Mouse (Mus musculus): ENCODE measurements around the gene Bahcc1.

Bahcc1 gene

GRCm38 (mm10) chr11:120303119-120303518 lies 70.4 kb downstream of the Bahcc1 start:
- no peak for DNase-seq

DNA sequence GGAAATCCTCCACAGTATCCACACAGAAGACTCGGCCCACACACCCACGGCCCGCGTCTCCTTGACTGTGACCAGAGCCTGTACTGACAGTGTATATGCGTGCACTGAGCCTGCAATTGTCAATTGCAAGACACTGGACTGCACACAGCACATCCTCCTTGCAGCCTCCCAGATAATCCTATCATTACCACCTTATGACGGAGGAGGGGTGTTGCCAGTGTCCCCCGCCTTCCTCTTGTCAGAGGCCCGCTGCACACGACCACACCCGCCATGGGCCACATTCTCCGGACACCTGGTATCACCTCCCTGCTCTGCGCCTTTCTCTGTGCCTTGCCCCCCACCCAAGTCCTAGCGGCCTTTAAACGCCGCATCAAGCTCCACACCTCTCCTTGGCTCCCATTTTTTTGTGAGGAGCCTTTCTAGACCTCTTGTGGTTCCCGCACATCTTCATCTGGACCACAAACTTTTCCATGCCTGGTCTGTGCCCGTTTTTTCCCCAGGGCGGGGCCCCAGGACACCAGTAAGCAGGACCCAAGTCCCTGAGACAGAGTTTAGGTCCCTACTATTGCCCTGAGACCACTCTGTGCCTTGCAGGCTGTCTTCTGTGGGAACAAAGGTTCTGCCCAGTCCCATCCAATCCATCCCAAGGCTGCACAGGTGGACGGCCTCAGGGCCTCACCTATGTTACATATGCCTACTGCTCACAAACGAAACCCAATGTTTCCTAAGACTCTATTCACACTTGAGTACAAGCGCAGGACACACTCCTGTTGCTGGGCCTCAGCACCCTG lies 71.0 kb downstream of the Bahcc1 start:
- no peak for DNase-seq

- DNase-seq: no peak
These were observed 71.6 kb downstream of the Bahcc1 start for GRCm38 (mm10) chr11:120304350-120304694.

GRCm38 (mm10) chr11:120304886-120305534 lies 72.3 kb downstream of the Bahcc1 start:
- peak; percentile 92 for DNase-seq

- peak; percentile 38 for DNase-seq
These were observed 73.0 kb downstream of the Bahcc1 start for GRCm38 (mm10) chr11:120305535-120306365.

DNA sequence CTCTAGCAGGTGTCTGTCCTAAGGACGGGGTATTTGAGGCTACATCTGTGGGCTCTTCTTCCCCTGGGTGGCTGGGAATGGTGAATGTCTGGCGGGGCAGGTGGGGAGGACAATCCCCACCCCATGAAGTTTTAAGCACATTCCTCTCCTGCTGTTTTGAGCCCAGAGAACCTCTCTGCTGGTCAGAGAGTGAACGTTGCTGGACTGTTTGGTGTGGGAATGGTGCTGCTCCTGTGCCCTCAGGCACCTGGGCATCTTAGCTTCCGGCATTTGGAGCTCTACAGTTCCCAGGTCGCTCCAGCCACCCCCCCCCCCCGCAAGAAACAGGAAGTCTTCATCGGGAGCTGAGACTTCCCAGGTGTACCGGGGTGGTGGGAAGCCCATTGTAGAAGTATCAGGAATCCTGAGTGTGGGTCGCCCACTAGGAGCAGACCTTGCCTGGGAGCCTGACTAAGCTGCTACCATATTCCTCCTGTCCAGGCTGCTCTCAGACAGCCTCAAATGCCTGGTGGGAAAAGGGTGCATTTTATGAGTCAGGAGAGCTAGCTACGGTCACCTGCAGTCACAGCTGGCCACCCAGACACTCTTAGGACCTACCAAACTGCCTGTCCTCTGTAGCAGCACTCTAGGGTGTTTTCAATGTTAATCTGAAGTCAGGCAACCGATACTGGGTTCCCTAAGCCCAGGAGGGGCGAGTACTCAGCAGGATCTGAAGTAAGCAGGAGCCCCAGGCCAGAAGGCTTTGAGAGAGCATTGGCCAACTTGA lies 73.8 kb downstream of the Bahcc1 start:
- no peak for DNase-seq

- DNase-seq: peak; percentile 15
These were observed 74.3 kb downstream of the Bahcc1 start for GRCm38 (mm10) chr11:120307132-120307413.

DNA sequence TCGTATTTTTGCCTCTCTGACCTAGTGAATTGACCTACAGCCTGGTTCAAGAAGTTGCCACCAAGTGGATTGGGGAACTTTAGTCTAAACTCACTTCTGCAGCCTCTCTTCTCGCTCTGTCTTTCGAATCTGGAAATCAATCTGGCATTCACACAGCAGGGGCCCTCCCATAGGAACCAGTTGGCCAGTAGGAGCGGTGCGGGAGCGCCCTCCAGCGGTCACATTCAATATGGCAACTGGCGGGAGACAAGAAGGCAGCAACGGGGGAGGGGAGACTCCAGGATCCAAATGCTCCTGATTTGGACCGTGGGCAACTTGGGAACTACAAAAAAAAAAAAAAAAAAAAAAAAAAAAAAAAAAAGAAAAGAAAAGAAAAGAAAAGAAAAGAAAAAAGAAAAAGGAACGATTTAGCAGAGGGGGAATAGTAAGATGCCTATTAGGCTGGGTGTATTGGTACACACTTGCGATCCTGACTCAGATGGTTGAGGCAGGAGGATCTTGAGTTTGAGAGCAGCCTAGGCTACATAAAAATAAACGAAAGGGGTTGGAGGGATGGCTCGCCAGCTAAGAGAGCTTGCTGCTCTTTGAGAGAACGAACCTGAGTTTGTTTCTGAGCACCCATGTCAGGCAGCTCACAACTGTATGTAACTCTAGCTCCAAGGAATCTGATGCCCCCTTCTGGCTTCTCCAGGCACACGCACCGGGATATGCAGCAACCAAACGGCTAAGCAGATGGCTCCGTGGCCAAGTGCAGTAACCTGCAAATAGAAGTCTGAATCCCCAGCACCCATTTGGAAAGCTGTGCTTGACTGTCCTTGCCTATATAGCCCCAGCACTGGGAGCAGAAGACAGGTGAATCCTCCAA lies 75.1 kb downstream of the Bahcc1 start:
- peak; percentile 95 for DNase-seq

GRCm38 (mm10) chr11:120308441-120309320 lies 75.9 kb downstream of the Bahcc1 start:
- DNase-seq: no peak

DNA sequence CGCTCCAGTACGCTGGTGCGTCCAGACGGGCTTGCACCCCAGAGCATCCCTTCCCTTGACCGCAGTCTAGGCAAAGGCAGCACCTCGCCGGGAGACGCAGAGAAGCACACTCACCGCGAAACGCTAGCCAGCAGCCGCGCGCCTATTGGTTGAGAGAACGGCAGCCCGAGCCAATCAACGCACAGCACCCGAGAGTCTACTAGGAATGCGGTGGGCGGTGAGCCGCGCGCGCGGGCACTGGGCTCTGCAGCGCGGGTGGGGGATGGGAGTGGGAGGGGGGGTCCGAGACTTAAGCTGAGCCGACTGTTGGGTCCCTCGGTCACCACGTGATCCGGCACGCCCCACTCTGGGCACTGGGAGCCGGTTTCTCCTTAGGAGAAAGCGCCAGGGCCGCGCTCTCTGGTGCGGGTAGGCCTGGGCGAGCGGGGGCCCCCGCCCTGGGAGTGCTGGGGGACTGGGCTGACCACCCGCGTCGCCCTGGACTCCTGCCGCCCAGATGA lies 78.1 kb downstream of the Bahcc1 start:
- peak; percentile 91 for DNase-seq

- peak; percentile 35 for DNase-seq
These were observed 78.8 kb downstream of the Bahcc1 start for GRCm38 (mm10) chr11:120311561-120311960.

DNA sequence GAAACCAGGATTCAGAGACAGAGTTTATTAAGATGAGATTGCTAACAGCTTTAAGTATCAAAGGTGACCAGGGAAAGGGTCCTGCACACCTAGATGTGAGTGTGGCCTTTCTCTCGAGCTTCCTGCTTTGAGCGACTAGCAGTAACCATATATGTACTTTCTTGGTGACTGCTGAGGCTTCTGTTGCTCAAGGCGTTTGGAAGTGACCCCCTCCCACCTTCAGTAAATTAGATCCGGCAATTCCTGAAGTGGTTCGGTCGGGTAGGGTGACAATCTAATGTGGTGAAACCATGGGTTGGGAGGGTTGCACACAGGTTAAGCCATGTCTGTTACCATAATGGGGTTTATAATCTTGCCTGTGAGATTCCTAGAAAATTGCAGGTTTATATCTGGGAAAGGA lies 79.3 kb downstream of the Bahcc1 start:
- no peak for DNase-seq

DNA sequence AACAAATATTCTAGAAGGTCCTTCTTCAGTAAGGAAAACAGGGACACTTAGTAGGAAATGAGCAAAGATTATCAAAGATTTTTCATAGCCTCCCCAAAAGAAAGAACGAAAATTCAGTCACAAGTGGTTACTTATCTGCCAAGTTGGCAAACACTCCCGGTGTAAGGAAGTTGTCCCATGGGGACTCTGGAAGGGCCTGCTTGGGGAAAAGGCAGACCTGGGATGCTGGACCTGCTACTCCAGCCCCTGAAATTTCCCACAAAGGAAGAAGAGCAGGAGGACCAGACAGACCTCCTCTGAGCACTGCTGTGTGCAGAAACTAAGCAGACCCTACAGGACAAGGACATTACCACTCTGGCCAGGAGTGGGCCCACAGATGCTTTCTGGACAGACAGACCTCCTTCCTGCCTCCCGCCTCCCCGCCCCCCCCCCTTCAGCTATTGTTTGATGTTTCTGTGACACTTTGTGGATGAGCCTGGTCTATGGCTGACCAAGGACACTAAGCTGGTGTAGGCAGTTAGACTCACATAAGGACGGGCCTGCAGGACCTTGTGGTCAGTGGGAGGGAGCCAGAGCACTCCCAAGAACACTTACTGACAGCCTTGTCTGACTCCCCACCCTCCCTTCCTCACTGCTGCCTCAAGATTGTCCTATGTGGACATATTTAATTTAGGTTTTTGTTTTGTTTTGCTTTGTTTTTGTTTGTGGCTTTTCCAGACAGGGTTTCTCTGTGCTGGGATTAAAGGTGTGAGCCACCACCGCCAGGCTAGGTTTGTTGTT lies 81.3 kb downstream of the Bahcc1 start:
- no peak for DNase-seq

GRCm38 (mm10) chr11:120314721-120315415 lies 82.1 kb downstream of the Bahcc1 start:
- no peak for DNase-seq

DNA sequence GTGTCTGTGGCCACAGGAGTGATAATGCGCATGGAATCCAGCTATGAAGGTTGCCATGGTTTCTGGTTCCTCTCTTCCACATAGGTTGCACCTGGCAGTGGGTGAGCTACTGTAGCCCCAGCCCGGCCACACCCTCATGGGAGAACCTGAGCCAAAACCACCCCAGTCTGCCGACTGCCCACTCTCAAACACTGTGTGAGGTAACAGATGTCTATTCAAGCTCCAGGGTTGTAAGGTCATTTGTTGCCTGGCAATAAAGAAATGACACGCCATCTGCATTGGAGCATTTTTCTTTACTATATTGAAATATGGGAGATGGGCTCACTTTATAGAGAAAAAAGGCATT lies 82.6 kb downstream of the Bahcc1 start:
- DNase-seq: peak; percentile 25

- peak; percentile 83 for DNase-seq
These were observed 83.3 kb downstream of the Bahcc1 start for GRCm38 (mm10) chr11:120315832-120316689.

DNA sequence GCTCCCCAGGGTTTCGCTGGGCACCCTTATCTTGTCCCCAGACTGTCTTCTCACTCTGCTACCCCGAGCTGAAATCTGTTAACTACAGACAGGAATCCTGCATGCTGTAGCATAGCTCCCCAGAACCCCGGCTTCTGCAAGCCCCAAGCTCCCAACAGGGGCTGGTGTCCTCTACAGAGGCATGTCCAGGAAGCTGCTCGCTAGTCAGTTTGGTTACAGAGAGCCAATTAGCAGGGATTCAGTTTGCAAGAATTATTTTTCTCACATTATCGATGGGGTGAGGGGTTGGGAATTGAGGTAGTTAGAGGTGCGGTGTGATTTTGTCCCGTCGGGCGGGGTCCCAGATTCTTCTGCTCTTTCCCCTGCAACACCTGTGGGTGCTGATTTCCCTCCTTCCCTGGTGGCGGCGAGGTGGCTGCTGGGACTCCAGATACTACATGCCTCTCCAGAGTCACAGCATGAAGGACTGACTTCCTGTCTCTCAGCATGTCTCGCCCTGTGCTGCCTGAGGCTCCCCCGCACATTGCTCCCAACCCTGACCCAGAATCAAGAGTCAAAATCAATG lies 84.0 kb downstream of the Bahcc1 start:
- peak; percentile 59 for DNase-seq

DNA sequence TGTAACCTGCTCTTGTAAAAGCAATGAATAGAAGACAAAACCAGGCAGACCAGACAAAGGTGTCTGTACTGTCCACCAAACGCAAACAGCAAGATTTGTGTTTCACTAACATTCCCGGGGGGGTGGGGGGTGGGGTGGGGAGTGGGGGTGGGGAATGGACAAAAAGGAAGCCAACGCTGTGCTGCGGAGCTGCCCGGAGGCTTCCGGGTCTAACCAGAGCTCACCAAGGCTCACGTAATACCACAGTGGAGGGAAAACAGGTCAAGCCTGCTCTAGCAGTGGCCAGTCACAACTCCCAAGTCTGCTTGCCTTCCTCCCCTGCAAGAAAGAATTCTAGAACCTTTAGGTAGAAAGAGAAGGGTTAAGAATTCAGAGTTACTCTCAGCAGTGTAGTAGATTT lies 84.7 kb downstream of the Bahcc1 start:
- DNase-seq: no peak
